ENCODE assay signal across 8 mouse cellular contexts in genomic region chr3:100359036-100359435, GRCm38 (mm10).
DNase-seq lines count a peak whose midpoint lies in the region; ATAC-seq and TF ChIP-seq lines count a peak whose summit lies in the region.

No protein-coding gene starts in this region.

- no peaks in the 10 kb centered on the region for H3K36me3 ChIP-seq in embryonic facial prominence, embryonic 10.5 days (replicated peaks)
- H3K36me3 ChIP-seq in heart, embryonic 13.5 days: no peaks in the 10 kb centered on the region
- H3K36me3 ChIP-seq in kidney, postnatal 0 days (ENCODE audit: insufficient read depth, low read length): no peaks in the 10 kb centered on the region
- H3K36me3 ChIP-seq in midbrain, postnatal 0 days (ENCODE audit: insufficient read depth, low read length): no peaks in the 10 kb centered on the region

- DNase-seq in 3134 (ENCODE audit: extremely low read depth, insufficient read length, low spot score) (peak; percentile 38), ZHBTc4 (ENCODE audit: low read depth, low spot score) (peak; percentile 73), liver (peak; percentile 11)
- peak; percentile 55 for DNase-seq in embryonic facial prominence, embryonic 10.5 days (ENCODE audit: low spot score)
- peak; percentile 92 for DNase-seq in kidney, postnatal 0 days (ENCODE audit: low spot score)
- peak; percentile 82 for DNase-seq in midbrain, postnatal 0 days (ENCODE audit: low spot score)
- peak; percentile 28 to 64 for DNase-seq in spleen, postnatal 4 days (ENCODE audit: low spot score in 2 of 2)

- no peaks in the 10 kb centered on the region for H3K9me3 ChIP-seq in embryonic facial prominence, embryonic 10.5 days
- no peaks in the 10 kb centered on the region for H3K9me3 ChIP-seq in heart, embryonic 13.5 days
- H3K9me3 ChIP-seq in kidney, postnatal 0 days (replicated peaks; ENCODE audit: low read length): no peaks in the 10 kb centered on the region
- no peaks in the 10 kb centered on the region for H3K9me3 ChIP-seq in midbrain, postnatal 0 days (ENCODE audit: low read length)

- peak overlapping the region; percentile 42 for H3K4me3 ChIP-seq in embryonic facial prominence, embryonic 10.5 days
- H3K4me3 ChIP-seq in heart, embryonic 13.5 days: peak overlapping the region; percentile 42
- H3K4me3 ChIP-seq in kidney, postnatal 0 days (replicated peaks; ENCODE audit: low read depth, low read length): no peak overlapping the region
- peak overlapping the region; percentile 12; the same call in 1 of the 2 replicates for H3K4me3 ChIP-seq in midbrain, postnatal 0 days (ENCODE audit: low read depth, low read length)

- TF ChIP-seq CTCF in kidney, postnatal 0 days (IDR thresholded peaks at IDR 0.05; ENCODE audit: low read depth): peak; percentile 86
- peak; percentile 82 for TF ChIP-seq CTCF in midbrain, postnatal 0 days (IDR thresholded peaks at IDR 0.05)

- H3K4me2 ChIP-seq in heart, embryonic 13.5 days: peak overlapping the region; percentile 71
- peak overlapping the region; percentile 34 for H3K4me2 ChIP-seq in kidney, postnatal 0 days (ENCODE audit: low read length)
- peak overlapping the region; percentile 44 for H3K4me2 ChIP-seq in midbrain, postnatal 0 days (ENCODE audit: low read depth, low read length, poor library complexity, severe bottlenecking)

- no peak for ATAC-seq in heart, embryonic 13.5 days (ENCODE audit: extremely low read depth, insufficient number of reproducible peaks, low FRiP score, low TSS enrichment)
- ATAC-seq in kidney, postnatal 0 days (replicated peaks; ENCODE audit: low FRiP score, low read depth): peak; percentile 61; the same call in 1 of the 2 replicates
- peak; percentile 88 for ATAC-seq in midbrain, postnatal 0 days (ENCODE audit: low FRiP score)

- WGBS in embryonic facial prominence, embryonic 10.5 days: 27% methylated on average over 8 of the region's 8 CpGs
- 12% methylated on average over 8 of the region's 8 CpGs for WGBS in heart, embryonic 13.5 days
- WGBS in kidney, postnatal 0 days: 9% methylated on average over 8 of the region's 8 CpGs
- WGBS in midbrain, postnatal 0 days: 20% methylated on average over 8 of the region's 8 CpGs

- H3K27ac ChIP-seq in embryonic facial prominence, embryonic 10.5 days (replicated peaks): peak overlapping the region; percentile 69
- H3K27ac ChIP-seq in heart, embryonic 13.5 days (replicated peaks): no peak overlapping the region
- no peak overlapping the region for H3K27ac ChIP-seq in kidney, postnatal 0 days
- no peak overlapping the region for H3K27ac ChIP-seq in midbrain, postnatal 0 days (ENCODE audit: low read depth, low read length)

- peak overlapping the region; percentile 68 for H3K9ac ChIP-seq in heart, embryonic 13.5 days
- H3K9ac ChIP-seq in kidney, postnatal 0 days (ENCODE audit: low read depth, low read length): no peak overlapping the region
- H3K9ac ChIP-seq in midbrain, postnatal 0 days (replicated peaks; ENCODE audit: low read length, poor library complexity, severe bottlenecking): no peak overlapping the region

- peaks cover 7% of the 10 kb centered on the region; the same call in 1 of the 2 replicates for H3K4me1 ChIP-seq in embryonic facial prominence, embryonic 10.5 days
- H3K4me1 ChIP-seq in heart, embryonic 13.5 days: no peaks in the 10 kb centered on the region
- H3K4me1 ChIP-seq in kidney, postnatal 0 days (replicated peaks; ENCODE audit: insufficient read depth, low read length): no peaks in the 10 kb centered on the region
- no peaks in the 10 kb centered on the region for H3K4me1 ChIP-seq in midbrain, postnatal 0 days (ENCODE audit: insufficient read depth, low read length)

- no peaks in the 10 kb centered on the region for H3K27me3 ChIP-seq in embryonic facial prominence, embryonic 10.5 days (replicated peaks; ENCODE audit: low read depth, poor library complexity, severe bottlenecking)
- H3K27me3 ChIP-seq in heart, embryonic 13.5 days (replicated peaks): 0 out of 2 replicates have a peak, but pooled peaks cover 4% of the 10 kb centered on the region
- H3K27me3 ChIP-seq in kidney, postnatal 0 days (ENCODE audit: insufficient read depth, low read length): no peaks in the 10 kb centered on the region
- H3K27me3 ChIP-seq in midbrain, postnatal 0 days (ENCODE audit: insufficient read depth, low read length): no peaks in the 10 kb centered on the region

Comparison
In these comparisons a context has a peak if more than half of its experiments do, and no peak if none do; other contexts are left out.
1. DNase-seq: peak in every context shown above with its lines; median percentile 92 in kidney, postnatal 0 days; 82 in midbrain, postnatal 0 days; 73 in ZHBTc4; 55 in embryonic facial prominence, embryonic 10.5 days; 46 in spleen, postnatal 4 days; 38 in 3134; 11 in liver.